Mouse (Mus musculus) midbrain, postnatal 0 days (tissue): ENCODE results near the gene Nt5m. TPM values are rescaled to one million over a fixed set of nuclear protein-coding genes. Genes with fewer than 3 reads are reported as not detected.

Source experiments
- ATAC-seq: fragments of 200-750 bp; cut with Nextera tagmentation; 2 replicates; pipeline ENCODE4 v1.8.0; 2017; ENCODE audit warnings: moderate number of reproducible peaks, mild to moderate bottlenecking, moderate TSS enrichment, moderate library complexity; ENCODE audit not compliant: low FRiP score
- DNase-seq: peaks from one replicate; pipeline ENCODE4 v3.0.0-alpha.2; 2015; ENCODE audit warnings: low spot score
- H3K27ac ChIP-seq: fragments of 300-500 bp; sonication (generic); 2 replicates; pipeline ENCODE4 v1.5.1; 2014; ENCODE audit warnings: low read depth, mild to moderate bottlenecking, low read length, mixed read lengths
- H3K27me3 ChIP-seq: fragments of 300-500 bp; sonication (generic); 2 replicates; pipeline ENCODE4 v1.6.1; 2014; ENCODE audit warnings: low read length, control low read depth, mixed read lengths; ENCODE audit not compliant: insufficient read depth
- H3K36me3 ChIP-seq: fragments of 300-500 bp; sonication (generic); 2 replicates; pipeline ENCODE4 v1.6.1; 2014; ENCODE audit warnings: low read length, control low read depth, mixed read lengths; ENCODE audit not compliant: insufficient read depth
- H3K4me1 ChIP-seq: fragments of 300-500 bp; sonication (generic); 2 replicates; pipeline ENCODE4 v1.6.1; 2014; ENCODE audit warnings: mild to moderate bottlenecking, control low read depth, antibody characterized with exemption, low read length, mixed read lengths; ENCODE audit not compliant: insufficient read depth
- H3K4me2 ChIP-seq: fragments of 300-500 bp; sonication (generic); 2 replicates; pipeline ENCODE4 v1.6.1; 2014; ENCODE audit warnings: low read depth, mild to moderate bottlenecking, low read length, mixed read lengths; ENCODE audit not compliant: poor library complexity, severe bottlenecking
- H3K4me3 ChIP-seq: fragments of 300-500 bp; sonication (generic); 2 replicates; pipeline ENCODE4 v1.5.1; 2014; ENCODE audit warnings: low read depth, mild to moderate bottlenecking, low read length, moderate library complexity
- H3K9ac ChIP-seq: fragments of 300-500 bp; sonication (generic); replicated peaks from 2 replicates; pipeline ENCODE4 v1.6.1; 2014; ENCODE audit warnings: mild to moderate bottlenecking, low read length, moderate library complexity, mixed read lengths; ENCODE audit not compliant: poor library complexity, severe bottlenecking
- H3K9me3 ChIP-seq: fragments of 300-500 bp; sonication (generic); 2 replicates; pipeline ENCODE4 v1.6.1; 2016; ENCODE audit warnings: low read length, control low read depth
- CTCF ChIP-seq: IDR thresholded peaks from 2 replicates; pipeline ENCODE4 v1.5.1; 2016; ENCODE audit warnings: antibody characterized with exemption, mild to moderate bottlenecking
- WGBS: fragments of 180-500 bp; shearing (Covaris S2); extraction: QIAGEN DNeasy Blood & Tissue Kit; methylation state at CpG from one replicate; pipeline ENCODE4 v1.1.7; 2014; 5-methylcytosine and 5-hydroxymethylcytosine counted together
- polyA plus RNA-seq: library from polyadenylated mRNA; unstranded; fragments of >200 nt; fragmentation: Nextera tagmentation; extraction: Ambion mirVana; gene quantifications from 2 replicates; pipeline ENCODE4 v1.2.1, GENCODE M21; 2015
- total RNA-seq: library from RNA; depleted of rRNA; stranded (reverse); fragments of >200 nt; gene quantifications from 2 replicates; pipeline ENCODE4 v1.2.3, GENCODE M21; 2014; rRNA removed

The Nt5m gene
- 72.6 and 86.9 TPM in 2 replicates for total RNA-seq
- 92.2 and 99.1 TPM in 2 replicates for polyA plus RNA-seq

DNA sequence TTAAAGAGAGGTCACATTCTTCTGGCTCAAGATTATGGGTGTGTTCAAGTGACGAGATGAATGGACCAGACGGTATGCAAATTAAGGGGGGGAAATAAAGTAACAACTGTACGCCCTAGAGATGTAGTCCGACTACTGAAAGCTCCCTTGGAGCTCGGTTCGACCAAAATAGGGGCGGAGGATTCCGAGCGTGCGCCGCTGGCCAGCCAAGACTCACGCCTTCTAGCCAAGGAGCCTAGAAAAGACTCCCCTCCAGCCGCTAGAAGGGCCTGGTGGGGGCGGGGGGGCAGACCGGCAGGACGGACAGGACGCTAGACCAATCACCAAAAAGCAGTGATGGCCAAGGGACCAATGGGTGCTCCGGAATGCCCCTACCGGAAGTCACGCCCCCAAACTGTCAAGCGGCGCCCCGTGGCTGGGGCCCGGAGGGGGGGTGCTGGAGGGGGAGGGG is at the start of gene Nt5m:
Nt5m (plus strand) TSS at position 440 of the 451 bp plus-strand sequence.
- ATAC-seq (peak; percentile 96), DNase-seq (peak; percentile 97)
- H3K4me1 ChIP-seq = peaks cover 10% of the 10 kb centered on the region
- H3K27ac ChIP-seq = peak within 1 kb of the TSS; percentile 100
- TF ChIP-seq CTCF = no peak
- peak within 1 kb of the TSS; percentile 98 for H3K9ac ChIP-seq
- H3K27me3 ChIP-seq = no peaks in the 10 kb centered on the region
- no peaks in the 10 kb centered on the region for H3K9me3 ChIP-seq
- under 1% methylated on average over 24 of the region's 24 CpGs for WGBS
- H3K4me3 ChIP-seq = peak within 1 kb of the TSS; percentile 91
- peak within 1 kb of the TSS; percentile 62 for H3K4me2 ChIP-seq
- H3K36me3 ChIP-seq = peaks cover 6% of the 10 kb centered on the region; the same call in 1 of the 2 replicates

DNA sequence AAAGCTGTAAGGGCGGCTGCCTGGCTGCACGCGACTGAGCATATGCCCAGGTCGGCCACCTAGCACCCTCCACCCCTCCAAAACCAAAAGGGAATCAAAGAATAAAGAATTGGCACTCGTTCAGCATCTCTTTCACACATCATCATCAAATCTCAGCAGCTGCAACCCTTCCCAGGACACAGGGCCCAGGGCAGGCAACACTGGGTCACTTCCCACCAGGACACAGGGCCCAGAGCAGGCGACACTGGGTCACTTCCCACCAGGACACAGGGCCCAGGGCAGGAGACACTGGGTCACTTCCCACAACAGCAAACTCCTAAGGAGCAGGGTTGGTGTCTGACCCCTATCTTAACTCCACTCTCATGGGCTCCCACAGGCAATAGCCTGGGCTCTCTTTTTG is 45.9 kb upstream of the Nt5m start:
- 93% methylated on average over 6 of the region's 6 CpGs for WGBS
- no peak overlapping the region for H3K4me3 ChIP-seq
- no peak for TF ChIP-seq CTCF
- no peaks in the 10 kb centered on the region for H3K4me1 ChIP-seq
- H3K4me2 ChIP-seq = no peak overlapping the region
- no peaks in the 10 kb centered on the region for H3K27me3 ChIP-seq
- no peak overlapping the region for H3K9ac ChIP-seq
- peaks cover 60% of the 10 kb centered on the region for H3K36me3 ChIP-seq
- H3K27ac ChIP-seq = no peak overlapping the region
- DNase-seq = no peak
- H3K9me3 ChIP-seq = no peaks in the 10 kb centered on the region
- no peak for ATAC-seq

DNA sequence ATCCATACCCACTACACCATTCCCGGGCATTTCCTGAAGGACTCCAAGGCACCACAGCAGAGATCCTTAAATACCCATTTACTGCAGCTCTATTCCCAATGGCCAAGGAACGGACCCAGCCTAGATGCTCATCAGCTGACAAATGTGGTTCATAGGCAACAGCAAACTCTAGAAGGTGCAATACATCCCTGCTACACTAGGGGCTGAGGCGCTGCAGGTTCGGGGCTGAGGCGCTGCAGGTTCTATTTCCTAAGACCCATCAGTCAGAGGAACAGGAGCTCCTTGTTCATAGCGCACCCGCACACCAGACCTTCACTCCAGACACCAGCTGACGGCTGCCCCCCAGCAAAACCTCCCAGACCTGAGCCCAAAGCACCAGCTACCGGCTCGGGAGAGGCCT is 38.8 kb upstream of the Nt5m start:
- H3K9ac ChIP-seq = no peak overlapping the region
- H3K27ac ChIP-seq = no peak overlapping the region
- no peaks in the 10 kb centered on the region for H3K27me3 ChIP-seq
- H3K4me1 ChIP-seq = no peaks in the 10 kb centered on the region
- no peak overlapping the region for H3K4me3 ChIP-seq
- DNase-seq = no peak
- no peak overlapping the region for H3K4me2 ChIP-seq
- WGBS = 96% methylated on average over 10 of the region's 10 CpGs
- peak; percentile 26; the same call in 1 of the 2 replicates for TF ChIP-seq CTCF
- no peaks in the 10 kb centered on the region for H3K9me3 ChIP-seq
- H3K36me3 ChIP-seq = peaks cover 83% of the 10 kb centered on the region
- no peak for ATAC-seq

DNA sequence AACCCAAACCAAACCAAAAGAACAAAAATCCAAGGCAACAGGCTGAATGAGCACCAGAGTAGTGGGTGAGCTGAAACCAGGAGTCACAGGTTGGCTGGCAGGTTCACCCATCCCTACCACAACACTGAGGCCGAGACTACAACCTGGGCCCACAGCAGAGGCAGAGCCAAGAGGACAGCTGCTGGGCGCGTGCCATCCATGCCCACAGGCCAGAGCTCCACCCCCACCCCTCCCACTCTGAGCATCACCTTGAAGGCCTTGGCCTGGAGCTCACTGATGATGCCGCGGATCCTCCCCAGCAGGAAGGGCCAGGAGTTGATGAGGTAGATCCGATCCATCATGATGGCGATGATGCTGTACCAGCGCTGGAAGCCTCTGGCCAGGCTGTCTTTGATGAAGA is 37.4 kb upstream of the Nt5m start:
- 96% methylated on average over 8 of the region's 8 CpGs for WGBS
- TF ChIP-seq CTCF = no peak
- H3K36me3 ChIP-seq = peaks cover 85% of the 10 kb centered on the region

DNA sequence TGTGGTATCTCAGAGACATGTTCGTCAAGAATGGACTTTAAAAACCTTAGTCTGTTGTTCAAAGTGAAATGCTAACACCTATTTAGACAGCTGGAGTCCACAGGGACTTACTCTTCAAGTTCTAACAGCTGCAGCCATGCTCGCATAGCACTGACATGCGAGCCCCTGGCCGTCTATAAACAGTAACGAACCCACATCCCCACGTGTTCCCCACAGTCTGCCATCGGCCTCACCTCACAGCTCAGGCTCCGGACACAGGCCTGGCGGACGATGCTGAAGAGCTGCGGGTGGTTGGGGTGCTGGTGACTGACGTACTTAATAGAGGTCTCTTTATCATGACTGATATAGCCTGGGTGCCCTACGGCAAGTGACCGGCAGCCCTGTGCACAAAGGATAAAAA is 35.7 kb upstream of the Nt5m start:
- Histone ChIP-seq H3K27ac (no peak overlapping the region), H3K27me3 (no peaks in the 10 kb centered on the region), H3K9me3 (no peaks in the 10 kb centered on the region), H3K36me3 (peaks cover 79% of the 10 kb centered on the region), H3K4me3 (no peak overlapping the region), H3K9ac (no peak overlapping the region), H3K4me1 (peaks cover 2% of the 10 kb centered on the region; the same call in 1 of the 2 replicates), H3K4me2 (no peak overlapping the region)
- no peak for DNase-seq
- WGBS = 94% methylated on average over 14 of the region's 14 CpGs
- TF ChIP-seq CTCF = no peak
- no peak for ATAC-seq

More for the DNA sequence above, 37.4 kb upstream of the Nt5m start:
- no peaks in the 10 kb centered on the region for H3K9me3 ChIP-seq
- H3K27me3 ChIP-seq = no peaks in the 10 kb centered on the region
- ATAC-seq (no peak), DNase-seq (no peak)
- no peak overlapping the region for H3K4me3 ChIP-seq
- H3K4me2 ChIP-seq = no peak overlapping the region
- no peak overlapping the region for H3K27ac ChIP-seq
- H3K9ac ChIP-seq = no peak overlapping the region
- no peaks in the 10 kb centered on the region for H3K4me1 ChIP-seq

DNA sequence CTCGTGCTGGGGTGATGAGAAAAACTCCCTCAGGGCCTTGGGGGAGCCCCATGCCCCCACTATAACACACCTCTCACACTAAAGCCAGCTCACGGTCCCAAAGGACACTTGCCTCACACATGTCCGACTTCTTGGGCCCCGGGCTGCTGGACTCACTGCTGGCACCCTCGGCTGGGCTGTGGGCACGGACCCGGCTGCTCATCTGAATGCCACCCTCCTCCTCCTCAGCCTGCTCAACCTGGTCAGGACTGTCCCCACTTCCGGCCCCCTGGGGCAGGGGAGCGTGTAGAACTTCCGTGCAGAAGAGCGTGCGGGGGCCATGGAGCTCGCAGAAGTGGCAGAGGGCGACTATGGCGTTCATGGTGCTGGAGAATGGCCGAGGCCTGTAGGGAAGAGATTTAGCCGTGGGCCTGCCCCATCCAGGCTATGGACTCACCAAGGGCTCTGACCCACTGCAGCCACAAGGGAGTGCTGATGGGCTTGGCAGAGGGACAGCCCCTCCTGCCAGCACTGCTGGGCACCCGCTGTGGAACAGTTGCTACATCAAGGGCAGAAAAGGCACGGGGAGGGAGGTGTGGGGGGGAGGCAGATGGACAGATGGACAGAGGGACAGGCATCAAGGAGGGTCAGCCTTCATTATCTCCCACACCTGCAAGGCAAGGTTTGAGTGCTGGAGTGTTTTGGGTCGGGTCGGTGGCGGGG is 34.7 kb upstream of the Nt5m start:
- TF ChIP-seq CTCF = no peak
- H3K4me3 ChIP-seq = no peak overlapping the region
- WGBS = 95% methylated on average over 22 of the region's 22 CpGs
- H3K27ac ChIP-seq = no peak overlapping the region
- no peaks in the 10 kb centered on the region for H3K9me3 ChIP-seq
- ATAC-seq = no peak
- no peaks in the 10 kb centered on the region for H3K27me3 ChIP-seq
- no peak overlapping the region for H3K9ac ChIP-seq
- H3K4me2 ChIP-seq = no peak overlapping the region
- H3K36me3 ChIP-seq = peaks cover 68% of the 10 kb centered on the region
- no peak for DNase-seq
- H3K4me1 ChIP-seq = peaks cover 8% of the 10 kb centered on the region; the same call in 1 of the 2 replicates
